Mouse (Mus musculus) gastrocnemius, postnatal 4 days (tissue): ENCODE results near the gene Zfp46. TPM values are rescaled to one million over a fixed set of nuclear protein-coding genes. Genes with fewer than 3 reads are reported as not detected.

Source experiments
- DNase-seq, 2 experiments: peaks; one replicate each; pipeline ENCODE4 v3.0.0; 2021 to 2022; ENCODE audit warnings: low spot score in 2 of 2, mixed read lengths in 2 of 2
- total RNA-seq, 2 experiments: library from RNA; stranded (reverse); gene quantifications; 2 replicates each; pipeline ENCODE4 v1.2.3; 2021

The Zfp46 gene
- total RNA-seq, 2 experiments from 2014 or later = 51.2 to 65.1 TPM

DNA sequence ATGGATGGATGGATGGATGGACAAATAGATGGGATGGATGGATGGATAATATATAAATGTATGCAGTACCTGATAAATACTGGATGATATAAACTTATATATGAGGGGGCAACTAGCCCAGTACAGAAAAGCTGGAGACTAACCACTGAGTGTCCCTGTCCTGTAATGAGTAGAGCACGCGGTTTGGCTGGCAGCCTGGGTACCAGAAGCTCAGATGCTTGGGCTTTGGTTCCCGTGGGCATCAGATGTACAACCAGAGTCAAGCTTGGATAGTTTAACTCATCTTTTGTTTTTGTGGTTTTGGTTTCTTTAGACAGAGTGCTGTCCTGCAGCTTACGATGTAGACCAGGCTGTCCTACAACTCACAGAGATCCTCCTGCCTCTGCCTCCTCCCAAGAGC is 20.9 kb upstream of the Zfp46 start:
- no peak for DNase-seq

DNA sequence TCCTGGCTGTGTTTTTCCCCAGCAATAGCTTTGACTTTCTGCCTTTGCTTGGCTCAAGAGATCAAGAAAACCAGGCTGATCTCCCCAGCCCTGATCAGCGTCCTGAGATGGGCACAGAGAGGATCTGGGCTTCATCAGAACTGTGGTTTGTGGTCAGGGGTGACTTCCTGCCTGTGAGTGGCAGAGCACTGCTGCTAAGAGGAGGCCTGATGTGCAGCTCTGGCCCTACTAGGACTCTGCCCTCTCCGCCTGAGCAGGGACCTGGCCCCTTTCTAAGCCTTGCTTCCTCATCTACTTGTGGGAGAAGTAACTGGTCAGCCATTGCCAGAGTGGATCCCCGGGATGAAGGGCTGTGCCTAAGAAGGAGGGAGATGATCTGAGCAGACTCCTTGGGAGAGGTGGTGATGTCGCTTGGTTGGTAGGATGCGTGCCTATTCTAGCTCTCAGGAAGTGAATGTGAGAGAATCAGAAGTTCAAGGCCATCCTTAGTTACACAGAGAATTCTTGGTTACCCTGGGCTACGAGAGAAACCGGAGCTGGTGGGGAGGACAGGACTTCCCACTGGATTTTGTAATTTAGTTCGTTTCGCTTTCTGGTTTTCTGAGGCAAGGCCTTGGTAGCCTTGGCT is 17.7 kb upstream of the Zfp46 start:
- DNase-seq = no peak

DNA sequence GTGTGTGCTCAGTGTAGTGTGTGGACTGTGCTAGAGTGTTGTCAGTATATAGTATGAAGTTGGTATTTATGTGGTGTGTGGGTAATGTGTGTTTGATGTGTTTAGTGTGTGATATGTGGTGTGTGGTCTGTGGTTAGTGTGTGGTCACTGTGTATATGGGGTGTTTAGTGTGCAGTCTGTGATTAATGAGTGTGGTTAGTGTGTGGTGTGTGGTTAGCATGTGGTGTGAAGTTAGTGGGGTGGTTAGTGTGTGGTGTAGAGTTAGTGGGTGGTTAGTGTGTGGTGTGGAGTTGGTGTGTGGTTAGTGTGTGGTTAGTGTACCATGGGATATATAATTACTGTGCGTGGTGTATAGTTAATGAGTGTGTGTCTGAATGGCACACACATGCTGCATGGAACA is 15.6 kb upstream of the Zfp46 start:
- no peak for DNase-seq

DNA sequence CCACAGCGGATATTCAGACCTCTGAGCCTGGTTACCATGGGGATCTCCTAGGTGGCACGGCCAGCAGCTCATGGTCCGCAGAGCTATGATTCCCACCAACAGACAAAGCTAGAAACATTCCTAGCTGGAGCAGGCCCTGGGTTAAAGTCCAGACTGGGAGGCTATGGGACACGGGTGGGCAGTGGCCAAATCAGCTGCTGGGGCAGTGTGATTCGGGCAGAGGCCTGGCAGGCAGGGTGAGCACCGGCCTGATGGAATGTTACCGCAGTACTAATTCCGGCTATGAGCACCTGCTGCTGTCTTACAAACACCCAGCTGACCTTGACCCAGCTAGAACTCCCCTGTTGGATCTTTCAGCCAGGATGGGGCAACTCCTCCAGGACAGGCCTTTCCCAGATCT is 13.8 kb upstream of the Zfp46 start:
- no peak for DNase-seq

DNA sequence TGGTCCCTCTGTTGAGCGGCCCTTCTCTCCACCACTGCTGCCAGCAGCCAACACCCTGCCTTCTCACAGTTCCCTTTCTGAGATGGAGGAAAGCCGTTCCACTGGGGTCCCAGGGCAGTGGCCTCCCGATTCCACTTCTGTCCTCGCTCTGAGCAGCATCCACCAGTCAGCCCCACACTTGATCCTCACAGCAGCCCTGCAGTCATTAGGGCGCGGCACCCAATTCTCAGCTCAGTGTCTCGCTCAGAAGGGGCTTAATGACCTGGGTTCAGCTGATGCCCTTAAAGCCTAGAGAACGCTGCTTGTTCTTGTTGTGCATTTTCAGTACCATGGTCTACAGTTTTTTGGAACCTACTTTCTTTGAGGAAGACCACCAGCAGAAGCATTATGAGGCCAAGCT is 3.4 kb upstream of the Zfp46 start:
- no peak for DNase-seq

DNA sequence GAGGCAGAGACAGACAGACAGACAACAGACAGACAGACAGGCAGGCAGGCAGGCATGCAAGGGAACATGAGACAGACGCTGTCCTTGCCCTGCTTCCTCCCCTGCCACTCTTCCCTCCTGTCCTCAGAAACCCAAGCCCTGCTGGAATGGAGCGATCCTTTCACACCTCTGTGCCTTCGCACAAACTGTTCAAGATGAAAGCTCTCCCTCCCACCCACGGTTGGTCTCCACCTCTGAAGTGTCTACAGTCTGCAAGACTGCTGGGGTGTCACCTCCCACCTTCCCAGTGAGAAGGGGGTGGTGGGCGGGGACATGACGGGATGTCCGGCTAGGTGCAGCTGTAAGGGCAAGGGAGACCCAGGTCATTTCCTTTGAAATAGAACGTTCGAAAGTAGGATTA is 2.9 kb upstream of the Zfp46 start:
- DNase-seq = no peak

DNA sequence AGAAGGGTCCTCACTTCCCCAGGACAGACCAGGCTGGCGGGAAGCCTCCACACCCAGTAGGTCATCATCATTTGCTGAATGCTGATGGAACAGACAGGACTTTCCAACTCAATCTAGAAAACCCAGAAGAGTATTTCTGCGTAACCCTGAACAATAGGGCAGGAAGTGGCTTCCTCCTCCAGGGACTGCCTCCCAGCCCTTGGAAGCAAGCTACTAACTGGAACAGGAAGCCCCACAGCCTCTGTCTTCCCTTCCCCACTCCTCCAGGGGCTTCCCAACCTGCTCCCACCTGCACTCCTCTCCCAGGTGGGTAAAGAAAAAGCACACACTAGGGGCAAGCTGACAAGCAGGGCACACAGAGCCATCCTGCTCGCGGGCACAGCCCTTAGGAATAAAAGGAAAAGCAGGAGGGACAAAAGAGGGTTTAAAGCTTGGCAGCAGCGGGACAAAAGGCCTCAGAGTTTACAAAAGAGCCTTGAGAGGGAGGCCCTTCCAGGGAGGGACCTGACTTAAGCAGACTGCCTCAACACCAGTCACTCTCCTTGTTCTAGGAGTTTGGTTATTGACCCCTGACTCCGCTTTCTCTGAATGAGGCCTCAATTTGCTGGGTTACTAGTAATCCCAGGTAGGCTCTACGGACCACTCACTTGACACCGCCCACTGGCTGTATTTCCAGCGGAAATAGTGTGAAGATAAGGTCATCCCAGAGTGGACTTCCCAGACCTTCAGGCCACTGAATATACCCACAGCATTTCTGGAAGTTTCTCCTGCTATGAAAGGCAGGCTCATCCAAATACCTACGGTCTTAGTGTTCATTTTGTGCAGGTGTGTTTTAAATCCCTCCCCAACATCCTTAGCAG is 1.6 kb upstream of the Zfp46 start:
- DNase-seq = no peak

DNA sequence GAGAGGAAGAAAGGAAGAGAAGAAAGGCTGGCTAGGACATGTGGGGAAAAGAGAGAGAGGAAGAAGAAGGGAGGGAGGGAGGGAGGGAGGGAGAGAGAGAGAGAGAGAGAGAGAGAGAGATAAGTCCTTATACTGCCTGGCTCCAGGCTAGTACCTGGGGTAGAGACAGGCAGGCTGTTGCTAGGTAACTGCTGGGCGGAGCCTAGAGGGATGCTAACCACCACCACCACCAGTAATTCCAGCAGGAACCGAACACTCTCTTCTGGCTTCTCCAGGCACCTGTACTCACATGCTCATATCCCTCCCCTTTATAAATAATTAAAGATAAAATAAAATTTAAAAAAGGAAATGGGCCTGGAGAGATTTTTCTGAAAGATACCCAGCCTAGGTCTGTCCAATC is 700 bp upstream of the Zfp46 start:
- no peak for DNase-seq

DNA sequence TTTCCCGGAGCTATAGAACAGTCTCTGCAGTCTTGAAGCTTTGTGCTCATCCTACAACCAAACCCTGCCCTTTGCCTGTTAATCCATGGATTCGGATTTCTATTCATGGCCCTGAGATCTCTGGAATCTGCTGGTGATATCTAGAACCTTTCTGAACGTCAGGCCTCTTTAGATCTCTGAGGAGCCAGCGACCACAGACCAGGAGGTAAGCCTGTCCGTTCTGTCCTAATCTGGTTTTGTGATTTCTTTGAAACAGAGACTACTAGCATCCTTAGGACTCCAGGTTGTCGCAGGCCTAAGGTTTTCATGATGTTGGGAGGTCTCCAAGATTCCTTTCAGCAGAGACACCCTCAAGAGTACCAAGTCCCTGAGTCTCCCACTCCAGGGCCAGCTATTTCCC is 408 bp downstream of the Zfp46 start:
- DNase-seq = peak in 1 of 2 experiments; percentile 23

DNA sequence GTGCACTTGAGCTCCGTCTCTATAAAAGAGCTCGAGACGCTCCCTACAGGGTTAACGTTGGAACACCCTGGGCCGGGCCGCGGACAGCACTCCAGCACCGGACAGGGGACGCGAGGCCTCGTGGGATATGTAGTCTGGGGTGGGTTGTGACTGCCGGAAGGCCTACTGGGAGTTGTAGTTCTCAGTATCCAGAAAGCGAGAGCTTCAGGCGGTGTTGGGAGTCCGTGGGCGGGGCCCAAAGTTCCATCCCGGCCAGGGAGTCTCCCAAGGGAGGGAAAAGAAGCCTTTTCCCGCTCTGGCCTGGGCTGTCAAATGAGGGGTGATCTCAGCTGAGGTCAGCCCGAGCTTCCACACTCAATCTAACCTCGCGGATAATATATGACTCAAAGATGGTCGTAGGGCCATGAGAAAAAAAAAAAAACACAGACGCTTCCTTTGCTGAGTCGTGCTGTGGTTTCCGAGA is 896 bp downstream of the Zfp46 start:
- peak; percentile 82 to 95 for DNase-seq

DNA sequence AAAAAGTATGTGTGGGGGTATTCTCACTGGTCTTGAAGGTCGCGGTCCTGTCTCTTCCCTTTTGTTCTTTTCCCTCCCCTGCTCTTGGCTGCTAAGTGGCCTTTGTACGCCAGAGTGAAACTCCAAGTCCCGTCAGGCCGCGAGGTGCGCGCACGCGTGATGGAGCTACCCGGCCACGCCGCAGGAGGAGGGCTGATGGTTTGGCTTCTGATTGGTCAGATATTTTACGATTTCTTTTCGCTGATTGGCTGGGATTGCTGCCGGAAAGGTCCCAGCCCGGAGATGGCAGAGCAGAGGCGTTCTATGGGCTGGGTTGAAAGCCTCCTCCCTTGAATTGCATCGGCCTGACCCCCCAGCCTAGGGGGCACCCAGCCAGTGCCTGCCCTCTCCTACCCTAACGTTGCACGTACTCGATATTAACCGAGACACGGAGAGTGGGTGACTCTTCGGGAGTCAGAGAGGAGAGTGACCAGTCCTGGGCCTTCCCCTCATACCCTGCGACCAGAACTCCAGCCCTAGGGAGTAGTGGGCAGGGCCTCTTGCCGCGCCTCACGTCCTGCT is 1.4 kb downstream of the Zfp46 start:
- DNase-seq = peak; percentile 90 to 97

DNA sequence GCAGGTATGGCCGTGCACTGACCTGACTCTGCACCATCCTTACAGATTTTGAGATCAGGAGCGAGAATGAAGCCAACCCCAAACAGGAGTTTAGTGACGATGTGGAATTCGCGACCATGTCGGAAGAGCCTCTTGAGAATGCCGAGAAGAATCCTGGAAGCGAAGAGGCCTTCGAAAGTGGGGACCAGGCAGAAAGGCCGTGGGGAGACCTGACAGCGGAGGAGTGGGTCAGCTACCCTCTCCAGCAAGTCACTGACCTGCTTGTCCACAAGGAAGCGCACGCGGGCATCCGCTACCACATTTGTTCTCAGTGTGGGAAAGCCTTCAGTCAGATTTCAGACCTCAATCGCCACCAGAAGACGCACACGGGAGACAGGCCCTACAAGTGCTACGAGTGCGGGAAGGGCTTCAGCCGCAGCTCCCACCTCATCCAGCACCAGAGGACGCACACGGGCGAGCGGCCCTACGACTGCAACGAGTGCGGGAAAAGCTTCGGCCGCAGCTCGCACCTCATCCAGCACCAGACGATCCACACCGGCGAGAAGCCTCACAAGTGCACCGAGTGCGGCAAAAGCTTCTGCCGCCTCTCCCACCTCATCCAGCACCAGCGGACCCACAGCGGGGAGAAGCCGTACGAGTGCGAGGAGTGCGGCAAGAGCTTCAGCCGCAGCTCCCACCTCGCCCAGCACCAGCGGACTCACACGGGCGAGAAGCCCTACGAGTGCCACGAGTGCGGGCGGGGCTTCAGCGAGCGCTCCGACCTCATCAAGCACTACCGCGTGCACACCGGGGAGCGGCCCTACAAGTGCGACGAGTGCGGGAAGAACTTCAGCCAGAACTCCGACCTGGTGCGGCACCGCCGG is 5.7 kb downstream of the Zfp46 start:
- DNase-seq = no peak

DNA sequence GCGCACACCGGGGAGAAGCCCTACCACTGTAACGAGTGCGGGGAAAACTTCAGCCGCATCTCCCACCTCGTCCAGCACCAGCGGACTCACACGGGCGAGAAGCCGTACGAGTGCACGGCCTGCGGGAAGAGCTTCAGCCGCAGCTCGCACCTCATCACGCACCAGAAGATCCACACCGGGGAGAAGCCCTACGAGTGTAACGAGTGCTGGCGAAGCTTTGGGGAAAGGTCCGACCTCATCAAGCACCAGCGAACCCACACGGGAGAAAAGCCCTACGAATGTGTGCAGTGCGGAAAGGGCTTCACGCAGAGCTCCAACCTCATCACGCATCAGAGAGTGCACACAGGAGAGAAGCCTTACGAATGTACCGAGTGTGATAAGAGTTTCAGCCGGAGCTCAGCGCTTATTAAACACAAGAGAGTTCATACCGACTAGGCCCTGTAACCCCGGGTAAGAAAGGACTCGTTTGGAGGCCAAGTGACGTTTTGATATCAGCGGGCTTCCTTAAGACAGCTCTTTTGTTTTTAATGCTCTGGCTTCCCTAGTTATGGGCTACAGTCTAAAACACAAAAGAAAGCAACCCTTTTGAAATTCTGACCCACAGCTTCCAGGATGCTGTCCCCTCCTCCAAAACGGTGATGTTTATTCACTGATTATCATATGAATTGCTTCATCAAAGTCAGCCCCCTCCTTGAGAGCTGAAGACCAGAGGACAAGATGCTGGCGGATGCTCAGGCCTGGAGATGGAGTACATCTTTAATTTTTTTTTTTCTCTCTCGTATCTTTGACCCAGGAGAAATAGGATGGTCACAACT is 6.5 kb downstream of the Zfp46 start:
- no peak for DNase-seq

DNA sequence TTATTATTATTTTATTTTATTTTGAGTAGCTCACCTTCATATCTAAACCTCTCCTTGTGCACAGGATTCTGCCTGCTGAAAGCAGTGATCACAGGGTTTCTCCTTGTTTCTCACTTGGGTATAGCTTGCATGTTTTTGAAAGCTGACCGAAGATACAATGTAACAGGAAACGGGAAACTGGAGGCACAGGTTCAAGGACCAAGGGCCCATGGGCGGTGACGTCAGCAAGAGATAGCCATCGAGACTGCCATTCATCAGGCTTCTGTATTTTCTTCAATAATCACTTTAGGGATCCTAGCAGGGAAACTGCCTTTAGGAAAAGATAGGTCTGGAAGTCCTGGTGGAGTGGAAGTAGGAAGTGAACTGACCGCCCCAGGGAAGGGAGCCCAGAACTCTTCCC is 7.2 kb downstream of the Zfp46 start:
- no peak for DNase-seq

DNA sequence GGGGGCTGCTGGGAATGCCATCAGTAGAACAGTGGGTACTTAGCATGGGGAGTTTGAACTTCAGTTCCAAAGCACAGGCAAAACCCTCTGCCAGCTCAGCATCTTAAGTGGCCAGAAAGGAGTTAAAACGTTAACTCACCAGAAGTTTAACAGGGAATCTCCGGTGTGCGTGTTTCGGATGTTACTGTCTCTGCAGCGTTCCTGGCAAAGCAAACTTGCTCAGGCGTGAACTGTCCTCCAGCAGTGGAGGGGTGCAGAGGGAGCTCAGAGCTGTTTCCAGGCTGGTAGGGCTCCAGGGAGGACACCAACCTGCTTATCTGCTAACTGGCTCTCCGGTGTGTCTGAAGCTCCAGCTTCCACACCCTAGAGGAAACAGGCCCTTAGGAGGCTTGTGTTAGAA is 11.5 kb downstream of the Zfp46 start:
- no peak for DNase-seq

DNA sequence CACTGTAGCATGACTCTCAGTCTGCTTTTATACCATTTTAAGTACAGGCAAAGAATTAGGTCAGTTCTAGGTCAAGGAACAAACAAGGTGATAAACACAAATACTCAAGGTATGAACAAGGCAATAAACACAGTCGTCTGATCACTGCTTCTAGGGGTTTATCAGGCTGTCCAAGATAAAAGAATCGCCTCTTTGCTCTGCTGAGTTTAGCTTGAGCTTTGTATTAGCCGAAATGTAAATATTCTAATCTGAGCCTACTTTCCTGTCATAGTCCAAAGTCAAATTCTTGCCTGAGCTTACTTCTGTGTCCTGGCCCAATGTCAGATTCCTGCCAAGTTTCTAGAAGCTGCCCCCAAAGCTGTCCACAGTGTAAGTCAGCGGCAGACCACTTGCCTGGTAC is 18.0 kb downstream of the Zfp46 start:
- DNase-seq = no peak

DNA sequence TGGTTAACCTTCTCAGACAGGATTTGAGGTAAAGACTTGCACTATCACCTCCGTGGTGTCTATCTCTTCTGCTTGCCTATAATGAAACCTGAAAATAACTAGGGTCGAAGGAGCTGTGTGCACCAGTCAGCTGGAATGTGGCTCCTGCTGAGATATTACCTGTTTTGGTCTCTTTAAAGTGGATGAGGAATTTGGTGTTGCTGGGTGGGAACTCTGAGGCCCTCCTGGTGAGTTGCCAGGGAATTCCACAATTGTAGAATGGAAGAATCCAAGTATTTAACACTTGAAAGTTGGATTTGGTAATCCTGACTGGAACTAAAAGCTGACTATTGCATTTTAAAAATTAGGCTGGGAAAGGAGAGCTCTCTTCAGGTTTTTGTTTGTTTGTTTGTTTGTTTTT is 19.7 kb downstream of the Zfp46 start:
- no peak for DNase-seq

DNA sequence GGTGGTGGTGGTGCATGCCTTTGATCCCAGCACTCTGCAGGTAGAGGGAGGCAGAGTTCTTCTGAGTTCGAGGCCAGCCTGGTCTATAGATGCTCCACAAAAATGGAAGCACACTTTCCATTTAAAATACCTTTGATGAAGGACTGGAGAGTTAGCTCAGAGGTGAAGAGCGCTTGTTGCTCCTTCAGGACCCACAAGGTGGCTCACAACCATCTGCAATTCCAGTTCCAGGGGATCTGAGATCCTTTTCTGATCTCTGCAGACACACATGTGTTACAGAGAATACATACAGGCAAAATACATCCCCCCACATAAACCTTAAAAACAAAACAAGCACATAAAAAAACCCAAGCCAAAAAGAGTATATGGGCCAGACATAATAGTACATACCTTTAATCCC is 23.9 kb downstream of the Zfp46 start:
- DNase-seq = no peak

DNA sequence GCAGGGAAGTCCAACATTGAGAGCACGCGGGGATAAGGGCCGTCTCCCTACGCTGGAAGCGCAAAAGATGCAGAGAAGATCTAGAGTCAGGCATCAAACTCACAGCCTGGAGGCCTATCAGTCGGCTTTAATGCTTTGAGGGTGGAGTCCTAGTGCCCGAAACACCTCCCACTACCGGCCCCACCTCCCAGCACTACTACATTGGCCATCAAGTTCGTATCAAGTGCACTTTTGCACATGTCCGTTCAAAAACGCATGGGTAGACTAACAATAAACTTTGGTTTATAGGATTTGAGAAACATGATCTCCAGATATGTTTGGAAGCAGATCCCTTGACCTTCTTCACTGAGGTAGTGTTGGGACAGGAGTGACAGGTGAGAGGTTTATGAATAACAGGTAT is 25.3 kb downstream of the Zfp46 start:
- peak in 1 of 2 experiments; percentile 49 for DNase-seq

DNA sequence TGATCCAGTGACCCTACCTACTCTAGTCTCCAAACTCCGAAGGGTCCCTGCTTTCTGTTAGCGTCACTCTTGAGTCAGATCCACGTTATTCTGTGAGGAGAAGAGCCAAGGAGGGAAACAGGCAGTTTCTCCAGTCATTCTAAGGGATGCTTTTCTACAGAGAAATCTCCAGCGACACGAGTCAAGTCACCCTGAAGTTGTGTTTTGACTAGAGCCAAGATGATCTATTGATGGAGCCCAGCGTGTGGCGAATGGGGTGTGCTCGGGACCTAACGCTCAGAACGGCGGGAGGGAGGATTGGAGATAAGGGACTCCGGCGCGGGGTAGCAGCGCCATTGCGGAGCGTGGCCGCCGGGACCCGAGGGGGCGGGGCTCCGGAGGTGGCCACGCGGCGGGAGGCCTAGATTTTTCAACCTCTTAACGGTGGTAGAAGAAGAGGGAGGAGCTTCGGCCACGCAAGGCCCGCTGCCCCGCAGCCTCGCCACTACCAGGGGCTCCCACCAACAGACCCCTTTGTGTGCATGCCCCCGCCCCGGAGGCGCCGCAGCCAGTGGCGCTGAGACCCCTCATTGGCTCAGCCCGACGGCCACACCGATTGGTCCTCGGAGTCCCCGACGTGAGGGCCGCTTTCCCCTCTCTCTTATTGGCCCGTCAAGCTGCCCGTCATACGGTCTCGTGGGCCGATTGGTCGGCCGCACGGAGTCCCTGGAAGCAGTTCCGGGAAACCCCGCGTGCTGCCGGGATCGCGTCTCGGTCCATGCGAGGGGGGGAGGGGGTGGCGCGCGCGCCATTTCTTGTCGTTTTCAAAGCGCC is 26.0 kb downstream of the Zfp46 start, which contains the start of gene Hnrnpr:
Gene Hnrnpr (plus strand): TSS at position 714 of the 813 bp plus-strand sequence.
- peak; percentile 99 for DNase-seq
